Mouse (Mus musculus): ENCODE measurements around the gene Cyp11a1.

- TF ChIP-seq CTCF (IDR thresholded peaks at IDR 0.05; ENCODE audit: control insufficient read depth, insufficient read depth, insufficient replicate concordance, low read depth, low read length) (no peak), POLR2A (IDR thresholded peaks at IDR 0.05; ENCODE audit: control insufficient read depth, low read depth, low read length) (no peak)
Measured at GRCm38 (mm10) chr9:58016962-58017361, 10.8 kb downstream of the Cyp11a1 start.
